Mouse (Mus musculus) thymus, postnatal 0 days (tissue): ENCODE data around the gene Atxn1. TPM values are rescaled to one million over a fixed set of nuclear protein-coding genes. Genes with fewer than 3 reads are reported as not detected.

ENCODE experiments used
- DNase-seq: peaks from one replicate; pipeline ENCODE4 v3.0.0-alpha.2; 2015; ENCODE audit warnings: low spot score
- polyA plus RNA-seq: library from polyadenylated mRNA; unstranded; fragments of >200 nt; fragmentation: Nextera tagmentation; extraction: Ambion mirVana; gene quantifications from 2 replicates; pipeline ENCODE4 v1.2.1, GENCODE M21; 2015

Atxn1 gene
- polyA plus RNA-seq, 1 experiment from 2014 or later = 6.3 TPM

GRCm38 (mm10) chr13:45963497-45964330 is 1.1 kb downstream of the Atxn1 start:
- peak; percentile 75 for DNase-seq

- no peak for DNase-seq
Observed at GRCm38 (mm10) chr13:45962776-45963175, 2.0 kb downstream of the Atxn1 start.

GRCm38 (mm10) chr13:45961871-45962630 is 2.8 kb downstream of the Atxn1 start:
- DNase-seq = peak; percentile 35

- DNase-seq = no peak
Observed at GRCm38 (mm10) chr13:45960311-45960965, 4.4 kb downstream of the Atxn1 start.

GRCm38 (mm10) chr13:45958306-45958705 is 6.5 kb downstream of the Atxn1 start:
- DNase-seq = no peak

GRCm38 (mm10) chr13:45957629-45958028 is 7.2 kb downstream of the Atxn1 start:
- no peak for DNase-seq

GRCm38 (mm10) chr13:45956287-45956686 is 8.5 kb downstream of the Atxn1 start:
- no peak for DNase-seq

- no peak for DNase-seq
Observed at GRCm38 (mm10) chr13:45955370-45956055, 9.3 kb downstream of the Atxn1 start.

- DNase-seq = no peak
Observed at GRCm38 (mm10) chr13:45953098-45953497, 11.7 kb downstream of the Atxn1 start.

GRCm38 (mm10) chr13:45951071-45951645 is 13.7 kb downstream of the Atxn1 start:
- DNase-seq = no peak

GRCm38 (mm10) chr13:45950355-45950861 is 14.4 kb downstream of the Atxn1 start:
- no peak for DNase-seq

- no peak for DNase-seq
Observed at GRCm38 (mm10) chr13:45946136-45946535, 18.7 kb downstream of the Atxn1 start.

- DNase-seq = no peak
Observed at GRCm38 (mm10) chr13:45942337-45942736, 22.5 kb downstream of the Atxn1 start.

GRCm38 (mm10) chr13:45940714-45941113 is 24.1 kb downstream of the Atxn1 start:
- no peak for DNase-seq

GRCm38 (mm10) chr13:45939561-45939960 is 25.2 kb downstream of the Atxn1 start:
- DNase-seq = no peak

GRCm38 (mm10) chr13:45938083-45938482 is 26.7 kb downstream of the Atxn1 start:
- DNase-seq = no peak

- no peak for DNase-seq
Observed at GRCm38 (mm10) chr13:45936765-45937164, 28.0 kb downstream of the Atxn1 start.

GRCm38 (mm10) chr13:45935798-45936197 is 29.0 kb downstream of the Atxn1 start:
- peak; percentile 26 for DNase-seq

GRCm38 (mm10) chr13:45934841-45935240 is 30.0 kb downstream of the Atxn1 start:
- no peak for DNase-seq

GRCm38 (mm10) chr13:45934085-45934484 is 30.7 kb downstream of the Atxn1 start:
- no peak for DNase-seq

- no peak for DNase-seq
Observed at GRCm38 (mm10) chr13:45932491-45932921, 32.3 kb downstream of the Atxn1 start.
